Mouse (Mus musculus) heart, adult 9 months (tissue): ENCODE results near the gene Usp31.
A peak's percentile ranks its signal among the peaks of the same experiment; 100 is the strongest.

Source experiments
- DNase-seq, 2 experiments: peaks; one replicate each; pipeline ENCODE4 v3.0.0; 2022; ENCODE audit warnings: low spot score in 2 of 2

The Usp31 gene

GRCm38 (mm10) chr7:121707073-121707667 is at the start of gene Usp31:
TSS of gene Usp31 (minus strand) at chr7:121707253.
- peak; percentile 96 to 98 for DNase-seq

- no peak for DNase-seq
Measured at GRCm38 (mm10) chr7:121754748-121755147, 47.7 kb upstream of the Usp31 start.

- DNase-seq, result no peak
Measured at GRCm38 (mm10) chr7:121750244-121750643, 43.2 kb upstream of the Usp31 start.

GRCm38 (mm10) chr7:121737511-121738415 is 30.7 kb upstream of the Usp31 start:
- DNase-seq, result no peak

GRCm38 (mm10) chr7:121734171-121734831 is 27.2 kb upstream of the Usp31 start, which contains the start of gene Scnn1g:
TSS of gene Scnn1g (plus strand) at chr7:121734479.
- DNase-seq, result peak; percentile 27 to 49

GRCm38 (mm10) chr7:121730225-121730624 is 23.2 kb upstream of the Usp31 start:
- no peak for DNase-seq

GRCm38 (mm10) chr7:121717031-121717430 is 10.0 kb upstream of the Usp31 start:
- no peak for DNase-seq

- DNase-seq, result no peak
Measured at GRCm38 (mm10) chr7:121711171-121711570, 4.1 kb upstream of the Usp31 start.

- DNase-seq, result peak; percentile 34 to 41
Measured at GRCm38 (mm10) chr7:121706411-121707072, 511 bp downstream of the Usp31 start.

GRCm38 (mm10) chr7:121705051-121705450 is 2.0 kb downstream of the Usp31 start:
- DNase-seq, result no peak

GRCm38 (mm10) chr7:121701983-121702382 is 5.1 kb downstream of the Usp31 start:
- DNase-seq, result no peak

- no peak for DNase-seq
Measured at GRCm38 (mm10) chr7:121700480-121700879, 6.6 kb downstream of the Usp31 start.

- DNase-seq, result no peak
Measured at GRCm38 (mm10) chr7:121699218-121699617, 7.8 kb downstream of the Usp31 start.

GRCm38 (mm10) chr7:121697574-121697973 is 9.5 kb downstream of the Usp31 start:
- no peak for DNase-seq

GRCm38 (mm10) chr7:121697170-121697569 is 9.9 kb downstream of the Usp31 start:
- no peak for DNase-seq

GRCm38 (mm10) chr7:121691803-121692202 is 15.2 kb downstream of the Usp31 start:
- no peak for DNase-seq

- no peak for DNase-seq
Measured at GRCm38 (mm10) chr7:121689338-121689737, 17.7 kb downstream of the Usp31 start.

- DNase-seq, result no peak
Measured at GRCm38 (mm10) chr7:121685140-121685984, 21.7 kb downstream of the Usp31 start.

- no peak for DNase-seq
Measured at GRCm38 (mm10) chr7:121681191-121681590, 25.9 kb downstream of the Usp31 start.

GRCm38 (mm10) chr7:121677105-121677753 is 29.8 kb downstream of the Usp31 start:
- DNase-seq, result no peak
